Mouse (Mus musculus) yolk sac, embryonic 10.5 days (tissue): ENCODE data around the gene Htr3b.
"Not testable (repeated sequence)": the region's sequence is repeated elsewhere in the genome, so short reads cannot be mapped to it uniquely, and the experiment has no call there.

Experiments
- DNase-seq: peaks from one replicate; pipeline ENCODE4 v3.0.0-alpha.2; 2017; ENCODE audit warnings: low spot score

Htr3b gene

GRCm38 (mm10) chr9:48964587-48965040 is at the start of gene Htr3b:
Gene Htr3b, minus strand, starts transcription at chr9:48964990.
- no peak for DNase-seq

- no peak for DNase-seq
Observed at GRCm38 (mm10) chr9:48999256-48999655, 34.5 kb upstream of the Htr3b start.

GRCm38 (mm10) chr9:48995735-48996134 is 30.9 kb upstream of the Htr3b start:
- no peak for DNase-seq

- DNase-seq = no peak
Observed at GRCm38 (mm10) chr9:48994779-48995178, 30.0 kb upstream of the Htr3b start.

DNA sequence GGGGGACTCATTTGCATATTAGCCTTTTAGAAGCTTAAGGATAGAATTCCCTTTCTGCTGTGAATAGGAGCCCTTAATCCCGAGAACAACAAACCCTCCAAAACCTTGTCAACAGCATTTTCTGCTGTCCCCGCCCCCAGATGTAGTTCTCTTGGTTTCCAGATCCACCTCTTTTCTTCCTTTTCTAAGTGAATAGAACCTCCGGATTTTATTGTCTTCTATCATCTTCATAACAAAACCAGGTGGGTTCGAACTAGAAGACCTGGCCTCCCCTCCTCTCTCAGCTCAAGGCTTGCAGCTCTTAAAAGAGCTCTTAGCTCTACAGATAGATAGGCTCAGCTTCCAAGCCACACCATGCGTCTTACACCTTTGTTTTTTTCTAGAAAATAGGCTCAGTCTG is 26.9 kb upstream of the Htr3b start:
- no peak for DNase-seq

DNA sequence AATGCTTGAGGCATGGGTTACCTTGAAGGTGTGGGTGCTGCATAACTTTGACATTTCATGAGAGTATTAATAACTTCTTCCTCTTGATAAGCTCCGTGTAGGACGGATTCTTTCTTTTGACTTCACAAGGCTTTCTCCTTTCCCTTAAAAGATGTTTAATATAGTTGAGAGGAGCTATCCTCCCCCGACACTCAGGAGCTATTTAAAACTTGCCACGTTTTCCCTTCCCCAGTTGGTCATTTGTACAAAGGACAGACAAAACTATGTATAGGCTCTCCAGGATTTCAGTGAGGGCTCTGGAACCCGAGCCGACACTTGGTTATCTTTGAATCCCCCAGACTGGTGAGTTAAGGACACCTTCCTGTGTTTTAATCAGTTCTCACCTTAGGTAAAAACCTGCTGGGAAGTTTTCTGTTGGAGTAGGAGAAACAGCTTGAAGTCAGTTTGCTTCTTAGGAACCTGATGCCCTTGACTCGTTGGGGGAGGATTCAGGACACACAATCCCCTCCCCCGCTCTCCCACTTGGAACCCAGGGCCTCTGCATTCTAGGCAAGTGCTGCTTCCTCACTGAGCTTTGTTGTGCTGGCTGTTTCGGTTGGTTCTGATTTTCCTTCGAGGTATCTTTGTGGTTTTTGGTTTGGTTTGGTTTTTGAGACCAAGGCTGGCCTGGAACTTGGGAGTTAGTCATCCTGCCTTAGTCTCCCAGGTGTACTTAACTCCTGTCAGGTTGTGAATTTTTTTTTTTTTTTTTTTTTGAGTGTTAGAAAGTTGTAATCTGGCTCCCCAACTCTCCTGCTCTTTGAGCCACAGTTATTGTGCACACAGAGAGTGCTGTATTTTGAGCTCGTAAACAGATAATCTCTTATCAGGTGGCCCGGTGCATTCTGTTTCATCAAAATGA is 22.7 kb upstream of the Htr3b start:
- no peak for DNase-seq

GRCm38 (mm10) chr9:48986616-48987141 is 21.9 kb upstream of the Htr3b start:
- no peak for DNase-seq

GRCm38 (mm10) chr9:48985708-48986088 is 20.9 kb upstream of the Htr3b start:
- no peak for DNase-seq

DNA sequence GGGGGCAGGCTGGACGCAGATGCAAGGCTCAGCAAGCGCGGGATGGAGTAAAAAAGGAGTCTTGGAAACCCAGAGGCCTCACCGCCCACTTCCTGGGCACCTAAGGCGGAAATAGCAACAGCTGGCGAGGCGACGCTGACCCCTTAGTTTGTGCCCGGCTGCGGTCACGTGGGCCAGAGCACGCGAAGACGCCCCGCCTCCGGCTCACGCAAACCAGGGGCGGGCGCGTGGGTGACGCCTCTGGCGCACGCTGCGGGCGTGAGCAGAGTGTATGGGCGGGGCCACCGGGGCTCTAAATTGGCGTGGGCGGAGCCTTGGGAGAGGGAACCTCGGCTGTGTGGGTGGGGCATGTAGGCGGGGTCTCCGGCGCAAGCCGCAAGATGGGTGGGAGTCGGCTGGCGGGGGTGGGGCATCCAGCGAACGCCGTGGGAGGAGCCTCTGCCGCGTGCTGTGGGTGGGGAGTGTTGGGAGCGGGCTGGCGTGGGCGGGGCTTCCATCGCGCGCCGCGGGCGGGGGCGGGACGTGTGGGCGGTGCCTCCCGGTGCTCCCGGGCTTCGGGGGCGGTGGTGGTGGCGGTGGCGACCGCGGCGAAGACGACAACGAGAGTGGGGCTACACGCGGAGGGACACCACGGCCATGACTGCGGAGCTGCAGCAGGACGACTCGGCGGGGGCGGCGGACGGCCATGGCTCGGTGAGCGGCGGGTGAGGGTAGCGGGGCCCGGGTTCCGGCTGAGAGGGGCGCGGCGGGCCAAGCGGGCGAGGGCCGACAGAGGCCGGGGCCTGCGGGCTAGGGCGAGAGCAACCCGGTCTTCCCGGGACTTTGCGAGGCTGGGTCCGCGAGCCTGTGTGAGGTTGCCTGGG is 20.3 kb upstream of the Htr3b start, which contains the start of gene Usp28:
Gene Usp28 (plus strand): TSS at position 531 of the 863 bp plus-strand sequence.
- peak; percentile 99 for DNase-seq

GRCm38 (mm10) chr9:48984320-48984844 is 19.6 kb upstream of the Htr3b start:
- no peak for DNase-seq

- not testable (repeated sequence) for DNase-seq
Observed at GRCm38 (mm10) chr9:48983801-48984200, 19.0 kb upstream of the Htr3b start.

DNA sequence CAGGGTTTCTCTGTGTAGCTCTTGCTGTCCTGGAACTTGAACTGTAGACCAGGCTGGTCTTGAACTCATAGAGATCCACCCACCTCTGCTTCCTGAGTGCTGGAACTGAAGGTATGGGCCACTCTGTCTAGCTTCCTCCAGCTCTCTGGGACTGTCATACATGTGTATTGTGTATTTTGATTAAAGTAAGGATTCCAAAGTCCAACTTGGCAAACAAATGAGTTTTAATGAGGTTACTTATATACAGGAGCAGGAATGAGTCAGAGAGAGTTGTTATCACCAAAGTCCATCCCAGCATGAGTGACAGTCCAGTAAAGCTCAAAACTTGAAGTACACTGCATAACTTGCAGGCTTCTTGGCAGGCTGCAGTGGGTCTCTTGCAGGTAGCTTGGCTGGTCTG is 17.0 kb upstream of the Htr3b start:
- DNase-seq = no peak

DNA sequence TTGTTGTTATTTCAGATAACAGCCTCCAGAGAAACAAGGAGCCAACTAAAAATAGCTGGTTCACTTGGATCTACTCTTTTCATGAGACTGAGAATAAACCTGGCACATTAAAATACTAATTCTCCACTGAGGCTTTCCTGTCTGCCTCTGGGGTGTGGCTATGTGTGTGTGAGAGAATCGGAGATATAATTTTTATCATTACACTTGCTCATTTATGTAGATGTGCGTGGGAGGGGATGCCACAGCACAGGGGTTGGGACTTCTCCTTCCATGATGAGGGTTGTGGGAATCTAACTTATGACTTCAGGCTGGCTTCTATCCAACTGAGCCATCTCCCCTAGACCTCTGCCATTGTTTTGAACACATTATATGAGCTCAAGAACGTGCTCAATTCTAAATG is 16.0 kb upstream of the Htr3b start:
- no peak for DNase-seq

GRCm38 (mm10) chr9:48980371-48980770 is 15.6 kb upstream of the Htr3b start:
- DNase-seq = no peak

DNA sequence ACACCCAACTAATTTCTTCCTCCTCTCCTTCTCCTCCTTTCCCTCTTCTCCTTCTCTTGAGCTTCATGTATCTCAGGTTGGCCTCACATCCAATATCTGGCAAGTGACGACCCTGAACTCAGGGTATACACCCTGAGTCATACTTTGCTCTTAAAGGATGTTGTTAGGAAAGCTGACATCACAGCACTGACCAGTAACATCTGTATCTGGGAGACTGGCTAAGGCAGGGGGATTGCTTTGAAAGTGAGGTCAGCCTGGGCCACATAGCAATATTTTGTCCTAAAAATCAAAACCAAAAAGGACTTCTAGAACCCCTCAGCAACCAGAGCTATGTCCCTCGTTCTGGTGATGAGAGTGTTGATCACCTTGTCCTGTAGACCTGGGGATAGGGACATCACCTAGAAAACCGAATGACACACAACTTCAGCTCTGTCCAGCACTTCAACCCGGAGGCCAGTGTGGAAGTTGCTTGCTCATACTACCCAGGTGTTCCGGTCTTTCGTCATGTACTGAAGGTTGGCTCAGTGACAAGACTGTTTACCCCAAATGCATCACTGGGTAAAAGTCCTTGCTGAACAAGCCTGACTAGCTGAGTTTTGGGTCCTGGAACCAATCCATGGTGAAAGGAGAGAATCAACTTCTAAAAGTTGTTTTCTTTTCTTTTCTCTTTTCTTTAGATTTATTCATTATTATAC is 12.0 kb upstream of the Htr3b start:
- no peak for DNase-seq

DNA sequence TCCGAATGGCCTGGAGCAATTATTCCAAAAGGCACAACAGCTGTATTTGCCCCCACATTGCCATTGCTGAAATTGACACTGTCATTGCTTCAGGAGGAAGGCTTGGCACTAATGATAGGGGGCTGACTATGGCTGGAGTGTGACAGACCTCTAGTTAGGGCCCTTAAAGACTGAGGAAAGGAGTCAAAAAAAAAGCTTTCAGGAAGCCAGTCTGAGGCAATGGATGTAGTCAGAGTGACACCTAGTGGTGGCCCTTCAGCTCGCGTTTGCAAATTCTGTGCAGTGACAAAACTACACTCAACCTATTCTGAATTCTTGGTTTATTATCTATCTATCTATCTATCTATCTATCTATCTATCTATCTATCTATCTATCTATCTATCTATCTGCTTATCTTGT is 7.7 kb upstream of the Htr3b start:
- no peak for DNase-seq

- no peak for DNase-seq
Observed at GRCm38 (mm10) chr9:48962131-48962530, 2.7 kb downstream of the Htr3b start.

GRCm38 (mm10) chr9:48961314-48961713 is 3.5 kb downstream of the Htr3b start:
- DNase-seq = no peak

DNA sequence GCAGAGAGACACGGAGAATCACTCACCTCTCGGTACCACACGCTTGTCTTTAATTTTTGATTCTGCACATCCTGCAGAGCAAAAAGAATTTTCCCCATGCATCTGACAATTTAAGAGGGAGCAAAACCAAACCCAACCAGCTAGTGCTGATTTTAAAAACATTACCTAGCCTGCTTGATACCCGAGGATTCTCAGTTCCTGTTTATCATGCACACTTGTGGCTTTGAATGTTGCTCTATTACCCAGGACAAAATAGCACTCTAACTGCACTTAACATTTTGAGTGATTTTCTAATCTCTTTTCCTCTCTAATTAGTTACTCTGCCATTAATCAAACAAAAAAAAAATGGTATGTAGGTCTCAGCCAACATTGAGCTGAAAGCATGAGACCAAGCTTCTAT is 17.2 kb downstream of the Htr3b start:
- DNase-seq = no peak

DNA sequence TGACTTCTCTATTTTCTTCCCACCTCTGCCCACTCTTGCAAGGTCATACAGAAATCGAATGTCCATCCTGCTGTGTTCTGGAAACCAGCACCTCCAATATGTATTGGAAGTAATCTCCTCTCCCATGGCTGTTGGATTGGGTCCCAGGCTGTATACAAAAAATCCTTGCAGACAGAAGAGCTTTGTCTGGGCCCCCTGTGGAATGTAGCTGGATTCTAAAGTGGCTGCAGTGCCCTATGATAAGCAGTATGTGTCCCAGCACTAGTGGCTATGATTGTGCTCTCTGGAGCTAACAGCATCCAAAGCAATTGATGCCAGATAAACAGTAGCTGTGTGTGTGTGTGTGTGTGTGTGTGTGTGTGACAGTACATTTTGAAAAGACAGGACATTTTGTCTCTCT is 22.4 kb downstream of the Htr3b start:
- DNase-seq = no peak

DNA sequence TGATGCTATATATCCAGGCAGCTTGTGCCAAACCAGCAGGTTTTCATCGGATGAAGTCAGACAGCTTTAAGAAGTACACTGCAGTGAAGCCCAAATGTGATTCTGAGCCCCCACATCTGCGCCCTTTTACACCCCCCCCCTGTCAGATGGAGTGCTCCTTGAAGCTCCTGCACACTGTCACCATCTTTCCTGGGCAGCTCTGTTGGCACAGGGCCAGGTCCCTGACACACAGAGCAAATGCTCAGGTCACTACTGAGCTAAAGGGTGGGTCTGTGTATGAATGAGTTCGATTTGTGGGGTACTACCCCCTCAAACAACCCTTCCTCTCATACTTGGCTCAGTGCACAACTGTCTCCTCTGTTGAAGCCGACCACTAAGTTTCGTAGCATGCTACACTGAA is 35.4 kb downstream of the Htr3b start:
- no peak for DNase-seq

DNA sequence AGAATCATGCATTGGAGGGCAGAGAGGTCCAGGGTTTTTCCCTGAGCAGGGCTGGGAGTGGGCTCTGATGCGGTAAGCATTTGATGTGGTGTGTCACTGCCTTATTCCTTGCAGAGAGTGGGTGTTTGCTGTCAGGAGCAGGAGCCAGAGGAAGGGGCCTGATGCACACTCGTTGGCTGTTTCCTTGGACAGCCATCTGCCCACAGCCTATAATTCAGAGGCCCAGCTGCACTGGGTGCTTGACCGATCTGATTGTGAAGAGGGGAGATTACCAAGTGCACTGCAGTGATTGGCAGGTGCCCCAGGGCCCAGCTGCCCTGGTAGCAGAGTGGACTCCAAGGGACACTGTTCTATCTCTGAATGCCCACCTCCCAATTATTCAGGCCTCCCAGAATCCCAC is 36.0 kb downstream of the Htr3b start:
- DNase-seq = no peak
